Mouse (Mus musculus) adrenal gland, postnatal 25 days (tissue): ENCODE data around the gene Ap2a2. TPM values are rescaled to one million over a fixed set of nuclear protein-coding genes. Genes with fewer than 3 reads are reported as not detected.

Experiments used
- DNase-seq: peaks from one replicate; pipeline ENCODE4 v3.0.0; 2021; ENCODE audit warnings: mixed read lengths
- long read RNA-seq: library from polyadenylated mRNA; stranded (forward); transcript quantifications from one replicate; pipeline ENCODE4 v2.0.0, GENCODE M21; 2021
- total RNA-seq: library from RNA; stranded (reverse); gene quantifications from 2 replicates; pipeline ENCODE4 v1.2.3, GENCODE M21; 2021

Ap2a2 gene
- 53.4 and 53.8 TPM in 2 replicates for total RNA-seq
- long read RNA-seq, full-length matches to known transcripts: 61 of 132 reads
- long read RNA-seq, partial matches to known transcripts: 17 of 132 reads
- long read RNA-seq, other reads (novel, unspliced or antisense): 54 of 132 reads

- peak; percentile 94 for DNase-seq
Measured at GRCm38 (mm10) chr7:141561682-141562391, at the start of gene Ap2a2. Gene Ap2a2, plus strand, starts transcription at chr7:141562173.

- no peak for DNase-seq
Measured at GRCm38 (mm10) chr7:141517638-141518037, 44.3 kb upstream of the Ap2a2 start.

- DNase-seq: no peak
Measured at GRCm38 (mm10) chr7:141518296-141518695, 43.7 kb upstream of the Ap2a2 start.

GRCm38 (mm10) chr7:141518926-141519325 lies 43.0 kb upstream of the Ap2a2 start:
- DNase-seq: no peak

- no peak for DNase-seq
Measured at GRCm38 (mm10) chr7:141519795-141520194, 42.2 kb upstream of the Ap2a2 start.

GRCm38 (mm10) chr7:141523007-141523406 lies 39.0 kb upstream of the Ap2a2 start:
- no peak for DNase-seq

GRCm38 (mm10) chr7:141524271-141524670 lies 37.7 kb upstream of the Ap2a2 start:
- DNase-seq: no peak

GRCm38 (mm10) chr7:141524760-141525579 lies 37.0 kb upstream of the Ap2a2 start:
- DNase-seq: peak; percentile 64

GRCm38 (mm10) chr7:141525580-141525925 lies 36.4 kb upstream of the Ap2a2 start:
- DNase-seq: no peak

GRCm38 (mm10) chr7:141535570-141535969 lies 26.4 kb upstream of the Ap2a2 start:
- no peak for DNase-seq

GRCm38 (mm10) chr7:141538852-141539555 lies 23.0 kb upstream of the Ap2a2 start:
- DNase-seq: no peak

- peak; percentile 99 for DNase-seq
Measured at GRCm38 (mm10) chr7:141539556-141540311, 22.2 kb upstream of the Ap2a2 start, which contains the start of gene Chid1. Gene Chid1, minus strand, starts transcription at chr7:141539857.

- DNase-seq: no peak
Measured at GRCm38 (mm10) chr7:141540312-141541081, 21.5 kb upstream of the Ap2a2 start.

GRCm38 (mm10) chr7:141541681-141542080 lies 20.3 kb upstream of the Ap2a2 start:
- no peak for DNase-seq

GRCm38 (mm10) chr7:141542588-141542987 lies 19.4 kb upstream of the Ap2a2 start:
- DNase-seq: no peak

- no peak for DNase-seq
Measured at GRCm38 (mm10) chr7:141544654-141545053, 17.3 kb upstream of the Ap2a2 start.

- DNase-seq: no peak
Measured at GRCm38 (mm10) chr7:141549432-141550061, 12.4 kb upstream of the Ap2a2 start.

- no peak for DNase-seq
Measured at GRCm38 (mm10) chr7:141550464-141550863, 11.5 kb upstream of the Ap2a2 start.

- no peak for DNase-seq
Measured at GRCm38 (mm10) chr7:141558329-141558776, 3.6 kb upstream of the Ap2a2 start.

GRCm38 (mm10) chr7:141558946-141559345 lies 3.0 kb upstream of the Ap2a2 start:
- DNase-seq: no peak
